Mouse (Mus musculus) urinary bladder, adult 18-20 months (tissue): ENCODE measurements around the gene Rsrc1.
"Not testable (repeated sequence)": the region's sequence is repeated elsewhere in the genome, so short reads cannot be mapped to it uniquely, and the experiment has no call there.

Experiments
- DNase-seq, 2 experiments: peaks; one replicate each; pipeline ENCODE4 v3.0.0; 2022; ENCODE audit warnings: low spot score in 2 of 2, mixed read lengths in 2 of 2

The Rsrc1 gene

GRCm38 (mm10) chr3:66985539-66986286, 4.5 kb downstream of the Rsrc1 start:
- DNase-seq = peak; percentile 67 to 84

- no peak for DNase-seq
Measured at GRCm38 (mm10) chr3:66986287-66986560, 5.0 kb downstream of the Rsrc1 start.

- DNase-seq = no peak
Measured at GRCm38 (mm10) chr3:66996820-66997219, 15.6 kb downstream of the Rsrc1 start.

DNA sequence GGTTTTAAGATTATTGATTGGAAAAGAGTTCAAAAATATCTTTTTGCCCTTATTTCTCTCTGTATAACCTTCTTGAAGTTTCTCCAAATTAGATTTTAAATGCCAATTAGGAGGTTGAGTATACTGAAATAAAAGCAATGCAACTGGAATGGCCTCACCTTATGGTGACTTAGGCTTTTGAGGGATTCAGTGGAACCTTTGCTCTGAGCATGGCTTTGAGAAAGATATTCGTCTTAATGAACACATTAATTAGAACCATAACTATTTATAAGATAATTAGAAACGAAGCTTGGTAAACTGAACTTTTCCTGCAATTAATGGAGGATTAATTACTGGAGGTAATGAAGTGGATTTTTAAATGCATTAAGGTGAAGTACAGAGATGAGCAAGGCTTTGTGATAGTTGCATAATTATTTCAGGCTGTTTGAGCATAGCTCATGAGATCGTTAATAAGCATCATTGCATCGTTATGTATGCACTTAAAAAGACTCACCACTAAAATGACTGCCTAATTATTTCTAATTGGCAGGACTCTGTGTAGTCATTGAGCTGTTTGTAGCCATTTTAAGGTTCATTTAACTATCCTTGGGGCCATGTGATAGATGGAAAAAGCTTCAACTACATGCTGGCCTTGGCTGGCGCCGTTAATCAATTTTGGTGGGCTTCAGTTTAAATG, 55.3 kb downstream of the Rsrc1 start:
- DNase-seq = no peak

- no peak for DNase-seq
Measured at GRCm38 (mm10) chr3:67059755-67060154, 78.6 kb downstream of the Rsrc1 start.

GRCm38 (mm10) chr3:67070575-67071488, 89.6 kb downstream of the Rsrc1 start:
- DNase-seq = no peak

DNA sequence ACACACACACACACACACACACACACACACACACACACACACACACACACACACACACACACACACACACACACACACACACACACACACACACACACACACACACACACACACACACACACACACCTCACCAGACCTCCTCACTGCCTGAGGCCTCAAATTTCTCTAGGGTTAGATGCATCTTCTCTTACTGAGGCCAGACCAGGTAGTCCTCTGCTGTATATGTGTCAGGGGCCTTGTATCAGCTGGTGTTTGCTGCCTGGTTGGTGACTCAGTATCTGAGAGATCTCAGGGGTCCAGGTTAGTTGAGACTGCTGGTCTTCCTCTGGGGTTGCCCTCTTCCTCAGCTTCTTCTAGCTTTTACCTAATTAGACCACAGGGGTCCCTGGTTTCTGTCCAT, 92.5 kb downstream of the Rsrc1 start:
- DNase-seq = not testable (repeated sequence)

DNA sequence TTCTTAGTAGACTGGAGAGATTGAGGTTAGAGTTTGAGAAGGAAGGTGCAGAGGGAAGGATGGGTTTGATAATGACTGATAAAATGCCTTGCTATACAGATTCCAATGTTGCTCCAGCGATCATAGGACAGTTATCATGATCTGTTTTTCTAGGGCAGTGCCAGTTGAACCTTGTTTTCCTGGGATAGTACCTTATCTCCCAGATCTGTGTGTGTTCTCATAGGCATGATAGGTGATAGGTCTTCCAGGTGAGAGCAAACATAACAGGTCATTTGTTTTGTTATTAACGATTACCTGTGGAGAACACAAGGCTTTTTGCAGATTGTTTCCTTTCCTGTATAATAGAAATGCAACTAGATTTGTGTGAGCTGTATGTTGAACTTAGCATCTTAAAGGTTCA, 94.3 kb downstream of the Rsrc1 start:
- DNase-seq = no peak

- DNase-seq = no peak
Measured at GRCm38 (mm10) chr3:67084742-67085141, 103.6 kb downstream of the Rsrc1 start.

DNA sequence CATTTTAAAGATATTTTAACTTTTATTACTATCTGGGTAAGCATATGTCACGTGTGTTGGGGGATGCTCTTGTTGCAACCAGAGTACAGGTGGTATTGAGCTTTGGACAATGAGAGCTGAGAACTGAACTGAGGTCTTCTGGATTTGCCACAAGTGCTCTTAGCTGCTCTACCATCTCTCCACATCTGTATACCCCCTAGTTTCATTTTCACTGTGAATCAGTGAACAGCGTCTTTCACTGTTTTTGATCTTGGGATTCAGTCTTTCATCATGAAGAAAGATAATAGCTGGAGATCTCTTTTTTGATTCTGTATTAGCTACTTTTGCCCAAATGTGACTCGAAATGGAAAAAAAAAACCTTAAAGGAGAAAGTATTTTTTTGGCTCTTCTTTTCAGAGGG, 127.2 kb downstream of the Rsrc1 start:
- no peak for DNase-seq

DNA sequence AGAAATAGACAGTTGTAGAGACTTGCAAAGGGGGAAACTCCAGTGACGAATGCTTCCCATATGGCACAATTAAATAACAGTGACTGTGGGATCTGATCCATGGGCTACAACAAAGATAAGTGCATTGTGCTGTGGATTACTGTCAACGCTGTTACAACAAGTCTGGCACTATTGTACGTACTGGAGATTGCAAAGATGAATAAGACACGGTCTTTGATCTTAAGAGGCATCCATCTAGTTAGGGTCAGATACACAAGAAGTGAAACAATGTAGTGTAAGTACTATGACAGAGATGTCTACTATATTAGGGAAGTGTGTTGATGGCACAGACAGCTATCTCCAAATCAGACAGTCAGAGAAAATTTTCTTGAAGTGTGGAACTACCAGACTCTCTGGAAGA, 135.1 kb downstream of the Rsrc1 start:
- no peak for DNase-seq

DNA sequence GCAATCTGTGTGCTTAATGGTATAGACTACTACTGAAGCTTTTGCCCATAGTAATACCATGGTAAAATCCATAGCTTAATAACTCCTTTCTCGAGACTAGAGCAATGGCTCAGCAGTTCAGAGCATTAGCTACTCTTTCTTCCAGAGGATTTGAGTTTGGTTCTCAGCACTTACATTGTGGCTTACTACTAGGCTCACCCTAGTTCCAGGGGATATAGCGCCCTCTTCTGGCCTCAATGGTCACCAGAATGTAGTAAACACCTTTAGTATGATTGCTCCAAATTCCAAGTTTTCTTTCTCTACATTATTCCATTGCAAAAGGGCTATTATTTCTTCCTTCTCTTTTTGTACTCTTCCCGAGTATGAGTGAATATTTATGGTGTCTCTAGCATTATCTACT, 151.3 kb downstream of the Rsrc1 start:
- DNase-seq = no peak

DNA sequence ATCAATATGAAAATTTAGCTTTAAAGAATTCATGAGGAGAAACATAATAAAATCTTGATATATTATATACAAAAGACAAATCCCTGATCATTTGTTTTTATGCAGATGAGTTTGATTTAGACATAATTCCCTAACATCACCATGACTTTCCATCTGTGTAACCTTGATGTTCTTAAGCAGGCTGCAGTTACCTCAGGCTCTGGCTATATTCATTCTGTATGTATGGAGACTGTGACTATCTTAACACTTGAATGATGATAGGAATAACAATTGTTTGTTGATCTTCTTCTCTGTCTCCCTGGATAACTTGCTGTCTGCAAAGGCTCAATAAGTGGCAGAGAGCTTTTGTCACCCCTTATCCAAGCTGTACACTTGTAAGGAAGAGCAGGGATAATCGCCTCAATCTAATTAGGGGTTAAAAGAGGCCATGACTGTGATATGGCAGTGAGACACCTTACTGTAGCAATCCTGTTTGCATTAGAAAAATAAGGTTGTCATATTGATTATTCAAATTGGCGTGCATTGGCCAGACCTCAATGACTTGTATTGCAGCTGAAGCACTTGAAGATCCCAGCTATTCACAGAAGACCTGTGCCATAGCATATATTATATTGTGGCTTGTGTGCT, 154.7 kb downstream of the Rsrc1 start:
- DNase-seq = no peak

DNA sequence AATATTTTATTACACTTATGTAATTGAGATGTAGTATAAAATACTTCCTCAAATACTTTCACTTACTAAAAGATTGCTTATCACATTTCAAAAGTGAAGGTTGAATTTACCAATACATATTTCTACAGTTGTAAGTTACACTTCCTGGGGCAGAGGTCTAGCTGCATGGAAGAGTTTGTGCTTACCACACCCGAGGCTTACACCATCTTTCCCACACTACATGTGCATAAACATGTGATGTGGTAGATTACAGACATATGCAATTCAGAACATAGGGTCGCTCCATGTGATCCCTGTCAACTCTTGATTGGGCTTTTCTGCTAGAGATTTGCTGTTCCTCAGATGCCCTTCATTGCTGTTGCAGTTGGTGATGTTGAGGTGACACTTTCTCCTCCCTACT, 163.8 kb downstream of the Rsrc1 start:
- no peak for DNase-seq

GRCm38 (mm10) chr3:67146280-67146679, 165.1 kb downstream of the Rsrc1 start:
- DNase-seq = no peak

DNA sequence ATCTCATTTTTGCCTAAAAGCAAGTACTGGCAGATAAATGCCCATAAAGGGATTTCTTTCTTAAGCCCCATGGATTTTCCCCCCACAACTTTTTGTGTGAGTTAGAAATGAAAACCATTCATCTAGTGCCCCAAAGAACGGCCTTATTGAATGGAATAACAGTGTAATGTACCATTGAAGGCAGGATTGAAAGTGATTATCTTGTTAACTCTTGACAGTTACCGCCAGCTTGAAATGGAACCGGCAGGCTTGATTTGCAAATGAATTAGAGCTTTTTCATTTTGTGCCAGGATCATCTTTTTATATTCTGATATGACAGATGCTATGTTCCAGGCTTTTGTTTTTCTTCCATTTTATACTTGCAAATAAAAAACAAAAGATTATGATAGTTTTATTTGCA, 166.1 kb downstream of the Rsrc1 start:
- DNase-seq = no peak

GRCm38 (mm10) chr3:67197179-67197578, 216.0 kb downstream of the Rsrc1 start:
- no peak for DNase-seq

DNA sequence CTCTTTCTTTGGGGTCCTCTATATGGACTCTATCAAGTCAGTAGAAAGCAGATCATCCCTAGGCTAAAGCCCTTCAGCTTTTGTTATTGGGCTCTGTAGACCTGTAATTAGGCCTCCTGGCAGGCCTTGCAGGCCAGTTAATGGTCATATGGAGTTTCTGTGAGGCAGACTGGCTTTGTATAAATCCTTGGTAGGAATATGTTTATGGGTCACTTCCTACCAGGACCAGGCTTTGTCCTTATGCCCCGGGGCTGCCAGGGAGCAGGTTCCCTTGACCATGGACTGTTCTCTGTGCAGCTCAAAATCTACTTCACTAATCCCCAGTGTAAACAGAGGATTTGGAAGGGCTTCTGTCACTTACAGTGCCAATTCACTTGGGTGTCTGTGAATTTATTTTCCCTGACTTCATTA, 231.9 kb downstream of the Rsrc1 start:
- no peak for DNase-seq

- DNase-seq = no peak
Measured at GRCm38 (mm10) chr3:67232617-67233241, 251.5 kb downstream of the Rsrc1 start.

- not testable (repeated sequence) for DNase-seq
Measured at GRCm38 (mm10) chr3:67242451-67242850, 261.3 kb downstream of the Rsrc1 start.

DNA sequence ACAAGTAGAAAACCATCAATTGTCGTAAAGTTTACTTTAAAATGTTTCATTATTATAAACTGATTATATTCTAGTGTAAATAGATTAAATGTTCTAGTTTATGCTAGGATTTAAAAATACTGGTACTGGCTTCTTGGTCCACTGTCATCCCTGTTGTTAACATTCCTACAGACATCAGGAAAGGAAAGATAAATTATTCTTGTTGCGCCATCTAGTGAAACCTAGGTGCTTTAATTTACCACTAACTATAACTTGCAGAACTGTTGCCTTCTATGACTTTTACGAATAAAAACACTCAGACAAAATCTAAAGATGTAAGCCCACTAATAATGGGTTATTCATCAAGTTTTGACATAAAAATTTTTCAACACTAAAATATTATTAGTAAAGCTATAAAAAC, 286.3 kb downstream of the Rsrc1 start:
- DNase-seq = no peak

- DNase-seq = no peak
Measured at GRCm38 (mm10) chr3:67279781-67280180, 298.6 kb downstream of the Rsrc1 start.
